Mouse (Mus musculus): Measurements from ENCODE around the gene Phf21a. TPM values are rescaled to one million over a fixed set of nuclear protein-coding genes. Genes with fewer than 3 reads are reported as not detected.

Gene Phf21a
- total and polyA plus RNA-seq, 2 experiments from 2014 or later: 31.7 to 41.3 TPM

DNA sequence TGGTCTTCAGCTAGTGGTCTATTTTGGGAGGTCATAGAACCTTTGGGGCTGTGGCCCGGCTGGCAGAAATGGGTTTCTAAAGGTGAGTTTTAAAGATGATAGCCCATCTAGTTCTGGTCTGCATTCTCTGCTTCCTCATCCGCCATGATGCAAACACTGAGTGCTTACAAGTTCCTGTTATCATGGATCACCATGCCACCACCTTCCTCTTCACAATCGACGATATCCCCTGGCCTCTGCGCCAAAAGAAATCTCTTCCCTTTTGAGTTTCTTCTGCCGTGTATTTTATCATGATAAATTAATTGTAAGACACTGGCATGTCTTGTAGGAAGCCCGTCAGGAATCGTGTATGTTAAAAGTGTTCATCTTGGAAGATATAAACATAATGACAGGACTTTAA is 32.4 kb downstream of the Phf21a start:
- no peak for ATAC-seq (ENCODE audit: low FRiP score)
- H3K4me3 ChIP-seq (ENCODE audit: low read depth, low read length): no peak overlapping the region
- WGBS: 93% methylated on average over 8 of the region's 8 CpGs

DNA sequence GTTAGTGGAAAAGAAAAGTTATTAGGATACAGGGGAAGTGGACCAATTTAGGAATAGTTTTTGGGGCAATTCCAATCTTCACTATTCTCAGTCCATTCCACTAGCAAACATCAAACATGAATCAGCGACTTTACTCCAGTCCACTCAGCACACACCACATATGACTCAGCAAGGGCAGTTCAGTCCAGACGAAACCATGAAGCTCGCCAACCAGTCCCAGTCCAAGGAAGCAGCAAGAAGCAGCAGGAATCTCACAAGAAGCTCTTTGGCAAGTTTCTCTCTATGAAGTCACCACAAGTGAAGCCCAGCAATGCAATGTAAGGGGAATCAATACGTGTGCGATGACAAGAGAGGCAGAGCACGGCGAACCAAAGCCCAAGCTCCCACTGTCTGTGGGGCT is 37.2 kb downstream of the Phf21a start:
- no peak for TF ChIP-seq CTCF (IDR thresholded peaks at IDR 0.05)
- ATAC-seq (ENCODE audit: low FRiP score) (no peak), DNase-seq (ENCODE audit: low spot score) (no peak)
- H3K9me3 ChIP-seq (ENCODE audit: low read length): no peaks in the 10 kb centered on the region
- no peak overlapping the region for H3K9ac ChIP-seq (replicated peaks; ENCODE audit: low read length, poor library complexity, severe bottlenecking)
- H3K4me3 ChIP-seq (ENCODE audit: low read depth, low read length): no peak overlapping the region
- 93% methylated on average over 7 of the region's 7 CpGs for WGBS
- H3K27me3 ChIP-seq (ENCODE audit: insufficient read depth, low read length): no peaks in the 10 kb centered on the region
- no peak overlapping the region for H3K27ac ChIP-seq (ENCODE audit: low read depth, low read length)
- H3K4me1 ChIP-seq (ENCODE audit: insufficient read depth, low read length): no peaks in the 10 kb centered on the region
- no peak overlapping the region for H3K4me2 ChIP-seq (ENCODE audit: low read depth, low read length, poor library complexity, severe bottlenecking)
- no peaks in the 10 kb centered on the region for H3K36me3 ChIP-seq (ENCODE audit: insufficient read depth, low read length)

More for the DNA sequence above, 32.4 kb downstream of the Phf21a start:
- Histone ChIP-seq H3K9ac (replicated peaks; ENCODE audit: low read length, poor library complexity, severe bottlenecking) (no peak overlapping the region), H3K36me3 (ENCODE audit: insufficient read depth, low read length) (no peaks in the 10 kb centered on the region), H3K27ac (ENCODE audit: low read depth, low read length) (no peak overlapping the region), H3K4me1 (ENCODE audit: insufficient read depth, low read length) (no peaks in the 10 kb centered on the region), H3K27me3 (ENCODE audit: insufficient read depth, low read length) (no peaks in the 10 kb centered on the region), H3K4me2 (ENCODE audit: low read depth, low read length, poor library complexity, severe bottlenecking) (no peak overlapping the region), H3K9me3 (ENCODE audit: low read length) (no peaks in the 10 kb centered on the region)
- DNase-seq (ENCODE audit: low spot score): no peak
- no peak for TF ChIP-seq CTCF (IDR thresholded peaks at IDR 0.05)

DNA sequence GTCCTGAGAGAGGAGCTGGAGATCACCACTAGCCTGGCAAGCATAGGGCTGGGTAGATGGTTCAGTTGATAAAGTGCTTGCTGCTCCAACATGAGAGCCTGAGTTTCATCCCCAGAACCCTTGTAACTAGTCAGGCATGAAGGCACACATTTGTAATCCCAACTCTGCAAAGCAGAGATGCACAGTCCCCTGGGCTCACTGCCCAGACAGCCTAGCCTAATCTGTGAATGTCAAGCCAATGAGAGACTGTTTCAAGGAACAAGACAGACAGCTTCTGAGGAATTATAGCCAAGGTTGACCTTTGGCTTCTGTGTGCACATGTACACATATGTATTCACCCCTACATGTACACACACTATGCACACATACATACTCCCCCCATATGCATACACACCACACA is 45.8 kb downstream of the Phf21a start:
- H3K9ac ChIP-seq (replicated peaks; ENCODE audit: low read length, poor library complexity, severe bottlenecking): no peak overlapping the region
- no peaks in the 10 kb centered on the region for H3K9me3 ChIP-seq (ENCODE audit: low read length)
- no peaks in the 10 kb centered on the region for H3K36me3 ChIP-seq (ENCODE audit: insufficient read depth, low read length)
- no peaks in the 10 kb centered on the region for H3K27me3 ChIP-seq (ENCODE audit: insufficient read depth, low read length)
- DNase-seq (ENCODE audit: low spot score): peak; percentile 14
- no peak for ATAC-seq (ENCODE audit: low FRiP score)
- no peak for TF ChIP-seq CTCF (IDR thresholded peaks at IDR 0.05)
- H3K4me2 ChIP-seq (ENCODE audit: low read depth, low read length, poor library complexity, severe bottlenecking): no peak overlapping the region
- H3K27ac ChIP-seq (ENCODE audit: low read depth, low read length): no peak overlapping the region
- H3K4me1 ChIP-seq (ENCODE audit: insufficient read depth, low read length): no peaks in the 10 kb centered on the region
- H3K4me3 ChIP-seq (ENCODE audit: low read depth, low read length): no peak overlapping the region

DNA sequence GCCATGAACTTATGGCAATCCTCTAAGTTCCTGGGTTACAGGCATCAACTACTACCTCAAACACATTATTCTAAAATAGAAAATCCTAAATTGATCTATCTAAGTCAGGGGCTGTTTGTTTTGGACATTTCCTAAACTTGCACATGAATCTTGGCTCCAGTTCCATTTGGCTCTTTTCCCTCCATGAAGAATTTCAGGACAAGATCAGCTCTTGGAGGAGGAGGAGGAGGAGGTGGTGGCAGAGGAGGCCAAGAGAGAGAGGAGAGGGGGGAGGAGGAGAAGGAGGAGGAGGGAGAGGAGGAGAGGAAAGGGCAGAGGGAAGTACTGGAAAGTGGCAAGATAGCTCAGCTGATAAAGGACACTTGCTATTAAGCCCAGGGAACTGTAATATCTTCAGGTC is 46.4 kb downstream of the Phf21a start:
- Histone ChIP-seq H3K27me3 (ENCODE audit: insufficient read depth, low read length) (no peaks in the 10 kb centered on the region), H3K4me2 (ENCODE audit: low read depth, low read length, poor library complexity, severe bottlenecking) (no peak overlapping the region), H3K9ac (replicated peaks; ENCODE audit: low read length, poor library complexity, severe bottlenecking) (no peak overlapping the region), H3K4me1 (ENCODE audit: insufficient read depth, low read length) (no peaks in the 10 kb centered on the region), H3K9me3 (ENCODE audit: low read length) (no peaks in the 10 kb centered on the region), H3K4me3 (ENCODE audit: low read depth, low read length) (no peak overlapping the region), H3K36me3 (ENCODE audit: insufficient read depth, low read length) (no peaks in the 10 kb centered on the region), H3K27ac (ENCODE audit: low read depth, low read length) (no peak overlapping the region)
- ATAC-seq (ENCODE audit: low FRiP score) (no peak), DNase-seq (ENCODE audit: low spot score) (no peak)
- TF ChIP-seq CTCF (IDR thresholded peaks at IDR 0.05): no peak

DNA sequence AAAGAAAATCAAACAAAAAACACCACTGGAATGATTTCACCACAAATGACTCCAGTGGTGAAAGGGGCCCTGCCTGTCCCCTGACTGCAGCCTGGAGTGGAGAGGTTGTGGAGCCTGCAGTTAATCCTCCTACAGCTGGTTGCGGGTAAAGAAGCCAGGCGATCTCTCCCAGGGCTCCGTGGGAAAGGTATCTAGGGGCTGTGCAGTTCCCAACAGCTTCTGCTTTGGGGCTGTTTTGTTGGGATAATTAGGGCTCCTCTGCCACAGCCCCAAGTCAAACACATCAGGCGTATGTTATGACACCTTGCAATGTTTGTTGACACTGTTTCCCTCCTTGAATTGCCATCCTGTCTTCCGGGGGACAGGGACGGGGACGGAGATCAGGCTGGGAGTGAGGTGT is 47.5 kb downstream of the Phf21a start:
- no peak for DNase-seq (ENCODE audit: low spot score)
- no peak for ATAC-seq (ENCODE audit: low FRiP score)
- H3K4me1 ChIP-seq (ENCODE audit: insufficient read depth, low read length): no peaks in the 10 kb centered on the region
- no peaks in the 10 kb centered on the region for H3K36me3 ChIP-seq (ENCODE audit: insufficient read depth, low read length)
- no peak overlapping the region for H3K9ac ChIP-seq (replicated peaks; ENCODE audit: low read length, poor library complexity, severe bottlenecking)
- WGBS: 27% methylated on average over 7 of the region's 7 CpGs
- no peak overlapping the region for H3K4me3 ChIP-seq (ENCODE audit: low read depth, low read length)
- no peak overlapping the region for H3K27ac ChIP-seq (ENCODE audit: low read depth, low read length)
- TF ChIP-seq CTCF (IDR thresholded peaks at IDR 0.05): no peak
- H3K27me3 ChIP-seq (ENCODE audit: insufficient read depth, low read length): no peaks in the 10 kb centered on the region
- H3K9me3 ChIP-seq (ENCODE audit: low read length): no peaks in the 10 kb centered on the region
- H3K4me2 ChIP-seq (ENCODE audit: low read depth, low read length, poor library complexity, severe bottlenecking): no peak overlapping the region

DNA sequence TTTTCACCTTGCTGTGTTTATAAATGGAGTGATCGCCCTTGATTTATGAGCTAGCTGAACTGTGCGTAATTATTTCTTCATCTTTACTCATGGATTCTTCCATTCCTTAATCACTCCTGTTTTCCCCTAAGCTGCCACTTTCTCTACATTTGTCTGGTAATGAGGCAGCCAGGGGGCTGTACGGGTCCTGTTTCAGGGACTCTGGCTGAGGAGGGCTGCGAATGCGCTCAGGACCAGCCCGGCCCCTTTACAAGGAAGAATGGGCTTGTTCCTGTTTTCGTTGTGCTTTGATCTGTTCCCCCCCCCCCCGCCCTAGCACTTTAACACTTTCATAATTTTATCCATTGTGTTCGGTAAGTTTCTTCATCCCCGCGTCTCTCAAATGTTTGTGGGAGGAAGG is 48.2 kb downstream of the Phf21a start:
- 26% methylated on average over 10 of the region's 11 CpGs for WGBS
- Histone ChIP-seq H3K36me3 (ENCODE audit: insufficient read depth, low read length) (no peaks in the 10 kb centered on the region), H3K4me1 (ENCODE audit: insufficient read depth, low read length) (no peaks in the 10 kb centered on the region), H3K27me3 (ENCODE audit: insufficient read depth, low read length) (no peaks in the 10 kb centered on the region), H3K4me3 (ENCODE audit: low read depth, low read length) (no peak overlapping the region), H3K9me3 (ENCODE audit: low read length) (no peaks in the 10 kb centered on the region), H3K27ac (ENCODE audit: low read depth, low read length) (no peak overlapping the region), H3K9ac (replicated peaks; ENCODE audit: low read length, poor library complexity, severe bottlenecking) (no peak overlapping the region), H3K4me2 (ENCODE audit: low read depth, low read length, poor library complexity, severe bottlenecking) (peak overlapping the region; percentile 35; the same call in 1 of the 2 replicates)
- TF ChIP-seq CTCF (IDR thresholded peaks at IDR 0.05): peak; percentile 16; the same call in 1 of the 2 replicates
- ATAC-seq (ENCODE audit: low FRiP score) (no peak), DNase-seq (ENCODE audit: low spot score) (no peak)
